Mouse (Mus musculus): ENCODE measurements around the gene Lmo4.

DNA sequence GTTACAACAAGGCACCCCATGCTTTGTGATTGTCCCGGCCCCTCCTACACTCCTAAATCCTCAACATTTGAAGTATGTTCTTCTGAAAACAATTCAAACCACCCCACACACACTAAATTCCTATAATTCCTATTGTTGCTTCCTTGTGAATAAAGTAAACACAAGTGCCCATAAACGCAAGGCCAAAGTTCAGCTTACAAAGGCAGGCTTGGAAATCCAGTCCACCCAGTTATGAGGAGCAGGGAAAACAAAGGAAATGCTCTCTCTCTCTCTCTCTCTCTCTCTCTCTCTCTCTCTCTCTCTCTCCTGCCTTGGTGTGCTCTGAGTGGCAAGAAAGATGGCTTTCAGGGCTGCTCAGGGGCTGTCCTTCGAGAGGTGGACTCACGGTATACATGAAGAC, 61.0 kb downstream of the Lmo4 start:
- TF ChIP-seq POLR2A (IDR thresholded peaks at IDR 0.05; ENCODE audit: borderline replicate concordance, extremely low read depth, low read depth, low read length): no peak
- TF ChIP-seq CTCF (IDR thresholded peaks at IDR 0.05; ENCODE audit: insufficient read depth, low read length): no peak

Measured in lung, adult 2 months (tissue).